Mouse (Mus musculus): ENCODE results near the gene Fat1. TPM values are rescaled to one million over a fixed set of nuclear protein-coding genes. Genes with fewer than 3 reads are reported as not detected.

The Fat1 gene
- total and polyA plus RNA-seq, 2 experiments = 8.9 to 9.6 TPM

DNA sequence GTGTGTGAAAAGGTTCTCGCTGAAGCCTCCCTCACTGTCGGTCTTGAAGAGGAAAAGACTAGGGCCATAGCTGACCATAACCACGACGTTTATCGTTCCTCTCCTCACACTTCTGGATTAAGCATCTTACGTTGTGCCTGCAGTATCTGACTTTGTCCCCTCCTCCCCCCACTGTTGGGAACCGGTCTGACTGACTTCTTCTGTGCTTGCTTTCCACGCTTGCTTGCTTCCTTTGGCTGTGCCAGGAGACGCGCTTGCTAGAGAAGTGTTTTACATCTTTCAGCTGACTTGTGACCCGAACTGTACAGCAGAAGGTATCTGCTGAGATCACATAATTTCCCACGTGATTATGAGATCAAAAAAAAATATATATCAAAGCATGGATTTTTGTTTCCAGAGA lies 76.5 kb downstream of the Fat1 start:
- H3K9ac ChIP-seq (ENCODE audit: low read depth, low read length) = no peak overlapping the region
- H3K79me2 ChIP-seq (ENCODE audit: control insufficient read depth, insufficient read depth, low read length) = no peaks in the 10 kb centered on the region
- WGBS = 96% methylated on average over 12 of the region's 12 CpGs
- no peak for DNase-seq (ENCODE audit: extremely low read depth, low read depth, low spot score)
- H3K4me3 ChIP-seq (ENCODE audit: insufficient read depth, low read depth, low read length) = no peak overlapping the region
- H3K36me3 ChIP-seq (ENCODE audit: control insufficient read depth, insufficient read depth, low read length) = peaks cover 60% of the 10 kb centered on the region
- H3K27ac ChIP-seq (replicated peaks; ENCODE audit: insufficient read depth, low read depth, low read length) = no peak overlapping the region
- H3K4me1 ChIP-seq (ENCODE audit: control insufficient read depth, insufficient read depth, low read length) = no peaks in the 10 kb centered on the region
- H3K27me3 ChIP-seq (ENCODE audit: control insufficient read depth, insufficient read depth, low read length) = no peaks in the 10 kb centered on the region
- TF ChIP-seq CTCF (IDR thresholded peaks at IDR 0.05; ENCODE audit: low read depth, low read length) = no peak
- TF ChIP-seq POLR2A (IDR thresholded peaks at IDR 0.05; ENCODE audit: extremely low read depth, insufficient read depth, low read length) = no peak

DNA sequence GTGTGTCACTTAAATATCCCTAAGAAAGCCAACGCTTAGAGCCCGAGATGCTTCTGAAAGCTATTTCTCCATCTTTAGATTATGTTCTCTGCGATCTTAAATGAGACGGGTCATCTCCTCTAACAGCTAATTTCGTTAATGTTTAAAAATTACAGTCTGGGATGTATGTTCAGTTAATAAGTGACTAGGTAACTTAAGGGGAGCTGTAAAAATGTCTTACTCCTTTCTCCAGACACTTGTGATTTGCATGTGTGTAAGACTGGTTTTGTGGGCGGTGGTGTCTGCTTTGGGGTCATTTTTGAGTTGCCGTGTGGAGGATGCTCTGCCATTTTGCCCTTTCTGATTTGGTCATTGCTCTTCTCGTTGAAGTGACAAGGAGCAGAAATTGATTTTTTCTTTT lies 78.6 kb downstream of the Fat1 start:
- no peak for DNase-seq (ENCODE audit: extremely low read depth, low read depth, low spot score)
- Histone ChIP-seq H3K27ac (replicated peaks; ENCODE audit: insufficient read depth, low read depth, low read length) (no peak overlapping the region), H3K79me2 (ENCODE audit: control insufficient read depth, insufficient read depth, low read length) (no peaks in the 10 kb centered on the region), H3K4me1 (ENCODE audit: control insufficient read depth, insufficient read depth, low read length) (no peaks in the 10 kb centered on the region), H3K9ac (ENCODE audit: low read depth, low read length) (no peak overlapping the region), H3K27me3 (ENCODE audit: control insufficient read depth, insufficient read depth, low read length) (no peaks in the 10 kb centered on the region), H3K36me3 (ENCODE audit: control insufficient read depth, insufficient read depth, low read length) (peaks cover 74% of the 10 kb centered on the region), H3K4me3 (ENCODE audit: insufficient read depth, low read depth, low read length) (no peak overlapping the region)
- 94% methylated on average over 8 of the region's 8 CpGs for WGBS
- TF ChIP-seq CTCF (IDR thresholded peaks at IDR 0.05; ENCODE audit: low read depth, low read length) = no peak

DNA sequence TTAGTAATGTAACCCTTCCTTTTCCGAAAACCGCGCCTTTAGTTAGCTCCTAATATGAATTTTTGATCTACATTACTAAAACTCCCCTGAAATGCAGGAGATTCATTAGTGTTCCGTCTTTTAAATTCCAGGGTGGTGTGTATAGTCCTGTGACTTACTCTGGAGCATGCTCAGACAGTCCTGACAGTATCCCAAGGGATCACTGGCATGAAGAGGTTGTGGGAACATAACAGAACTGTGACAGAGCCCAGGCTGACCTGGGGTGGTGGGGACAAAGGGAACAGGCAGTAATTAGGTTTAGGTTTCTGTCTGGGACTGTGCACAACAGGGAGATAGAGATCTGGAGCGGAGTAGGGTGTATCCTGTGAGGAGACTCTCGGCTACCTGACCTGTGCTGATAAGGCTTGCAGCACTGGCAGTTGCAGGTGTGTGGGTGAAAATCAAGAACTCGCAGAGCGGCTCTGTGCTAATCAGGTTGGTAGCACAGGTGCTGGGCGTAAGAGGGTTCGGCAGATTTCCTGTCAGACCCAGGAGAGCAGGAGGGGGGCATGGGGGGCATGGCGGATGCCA lies 79.3 kb downstream of the Fat1 start:
- peaks cover 73% of the 10 kb centered on the region for H3K36me3 ChIP-seq (ENCODE audit: control insufficient read depth, insufficient read depth, low read length)
- no peaks in the 10 kb centered on the region for H3K79me2 ChIP-seq (ENCODE audit: control insufficient read depth, insufficient read depth, low read length)
- H3K4me1 ChIP-seq (ENCODE audit: control insufficient read depth, insufficient read depth, low read length) = no peaks in the 10 kb centered on the region
- H3K9ac ChIP-seq (ENCODE audit: low read depth, low read length) = no peak overlapping the region
- WGBS = 96% methylated on average over 11 of the region's 11 CpGs
- no peak for DNase-seq (ENCODE audit: extremely low read depth, low read depth, low spot score)
- no peaks in the 10 kb centered on the region for H3K27me3 ChIP-seq (ENCODE audit: control insufficient read depth, insufficient read depth, low read length)
- no peak overlapping the region for H3K27ac ChIP-seq (replicated peaks; ENCODE audit: insufficient read depth, low read depth, low read length)
- no peak overlapping the region for H3K4me3 ChIP-seq (ENCODE audit: insufficient read depth, low read depth, low read length)
- no peak for TF ChIP-seq CTCF (IDR thresholded peaks at IDR 0.05; ENCODE audit: low read depth, low read length)
- TF ChIP-seq POLR2A (IDR thresholded peaks at IDR 0.05; ENCODE audit: extremely low read depth, insufficient read depth, low read length) = no peak

DNA sequence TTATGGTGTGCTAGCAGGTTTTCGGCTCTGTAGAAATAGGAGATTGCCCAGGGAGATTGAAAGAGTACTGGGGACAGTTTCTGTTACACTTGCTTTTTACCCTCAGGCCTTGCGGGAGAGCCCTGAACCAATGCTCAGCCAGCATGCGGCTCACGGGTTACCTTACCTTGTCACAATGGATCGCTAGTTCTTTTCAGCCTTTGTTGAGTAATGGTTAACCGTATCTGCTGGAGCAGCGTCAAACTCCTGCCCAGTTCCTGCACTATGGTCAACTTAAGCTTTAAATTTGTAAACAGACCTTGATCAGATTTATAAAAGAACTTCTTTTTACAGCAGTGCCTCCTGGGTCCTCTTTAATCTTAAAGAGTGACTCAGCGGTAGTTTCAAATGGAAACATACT lies 80.6 kb downstream of the Fat1 start:
- H3K27me3 ChIP-seq (ENCODE audit: control insufficient read depth, insufficient read depth, low read length) = no peaks in the 10 kb centered on the region
- H3K79me2 ChIP-seq (ENCODE audit: control insufficient read depth, insufficient read depth, low read length) = no peaks in the 10 kb centered on the region
- 85% methylated on average over 8 of the region's 8 CpGs for WGBS
- no peak overlapping the region for H3K9ac ChIP-seq (ENCODE audit: low read depth, low read length)
- no peak overlapping the region for H3K4me3 ChIP-seq (ENCODE audit: insufficient read depth, low read depth, low read length)
- H3K27ac ChIP-seq (replicated peaks; ENCODE audit: insufficient read depth, low read depth, low read length) = no peak overlapping the region
- peaks cover 73% of the 10 kb centered on the region for H3K36me3 ChIP-seq (ENCODE audit: control insufficient read depth, insufficient read depth, low read length)
- H3K4me1 ChIP-seq (ENCODE audit: control insufficient read depth, insufficient read depth, low read length) = no peaks in the 10 kb centered on the region
- no peak for DNase-seq (ENCODE audit: extremely low read depth, low read depth, low spot score)
- no peak for TF ChIP-seq POLR2A (IDR thresholded peaks at IDR 0.05; ENCODE audit: extremely low read depth, insufficient read depth, low read length)
- no peak for TF ChIP-seq CTCF (IDR thresholded peaks at IDR 0.05; ENCODE audit: low read depth, low read length)

DNA sequence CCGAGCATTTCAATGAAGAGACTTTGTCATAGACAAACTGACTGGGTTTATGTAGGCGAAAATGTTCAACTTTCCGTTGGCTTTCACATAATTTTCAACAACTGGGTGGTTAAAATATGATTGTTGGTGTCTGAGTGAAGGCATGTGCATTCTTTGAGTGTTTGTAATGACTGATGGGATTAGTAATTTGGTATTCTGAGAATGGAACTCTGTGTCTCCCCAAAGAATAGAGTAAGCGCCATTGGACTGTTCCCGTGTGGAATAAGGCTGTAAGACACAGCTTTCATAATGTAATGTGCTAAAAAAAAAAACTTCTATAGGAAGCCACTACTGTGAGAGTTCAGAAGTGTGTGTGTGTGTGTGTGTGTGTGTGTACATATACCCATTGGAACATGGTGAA lies 84.0 kb downstream of the Fat1 start:
- DNase-seq (ENCODE audit: extremely low read depth, low read depth, low spot score) = no peak
- Histone ChIP-seq H3K9ac (ENCODE audit: low read depth, low read length) (no peak overlapping the region), H3K4me1 (ENCODE audit: control insufficient read depth, insufficient read depth, low read length) (no peaks in the 10 kb centered on the region), H3K4me3 (ENCODE audit: insufficient read depth, low read depth, low read length) (no peak overlapping the region), H3K27ac (replicated peaks; ENCODE audit: insufficient read depth, low read depth, low read length) (no peak overlapping the region), H3K36me3 (ENCODE audit: control insufficient read depth, insufficient read depth, low read length) (peaks cover 75% of the 10 kb centered on the region), H3K27me3 (ENCODE audit: control insufficient read depth, insufficient read depth, low read length) (no peaks in the 10 kb centered on the region), H3K79me2 (ENCODE audit: control insufficient read depth, insufficient read depth, low read length) (no peaks in the 10 kb centered on the region)
- no peak for TF ChIP-seq CTCF (IDR thresholded peaks at IDR 0.05; ENCODE audit: low read depth, low read length)
- 95% methylated on average over 5 of the region's 5 CpGs for WGBS

DNA sequence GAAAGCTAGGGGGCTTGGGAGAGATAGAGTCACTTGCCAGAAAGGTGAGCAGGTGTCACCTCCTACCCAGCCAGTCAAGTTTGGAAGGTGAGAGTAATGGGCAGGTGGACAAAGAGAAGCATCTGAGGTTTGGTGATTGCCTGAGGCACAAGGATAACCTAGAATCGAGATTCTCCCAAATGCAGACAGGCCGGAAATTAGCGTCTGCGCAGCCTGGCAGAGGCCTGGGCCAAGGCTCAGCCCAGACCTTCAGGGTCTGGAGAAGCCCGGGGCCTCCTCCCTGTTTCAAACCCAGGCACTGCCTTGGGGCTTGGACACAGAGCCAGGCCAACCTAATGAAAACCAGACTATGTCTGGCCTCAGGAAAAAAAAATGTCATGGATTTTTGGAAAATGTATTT lies 85.9 kb downstream of the Fat1 start:
- DNase-seq (ENCODE audit: extremely low read depth, low read depth, low spot score) = no peak
- Histone ChIP-seq H3K36me3 (ENCODE audit: control insufficient read depth, insufficient read depth, low read length) (peaks cover 81% of the 10 kb centered on the region), H3K4me3 (ENCODE audit: insufficient read depth, low read depth, low read length) (no peak overlapping the region), H3K27ac (replicated peaks; ENCODE audit: insufficient read depth, low read depth, low read length) (no peak overlapping the region), H3K4me1 (ENCODE audit: control insufficient read depth, insufficient read depth, low read length) (no peaks in the 10 kb centered on the region), H3K79me2 (ENCODE audit: control insufficient read depth, insufficient read depth, low read length) (no peaks in the 10 kb centered on the region), H3K9ac (ENCODE audit: low read depth, low read length) (no peak overlapping the region), H3K27me3 (ENCODE audit: control insufficient read depth, insufficient read depth, low read length) (no peaks in the 10 kb centered on the region)
- 93% methylated on average over 5 of the region's 5 CpGs for WGBS
- no peak for TF ChIP-seq CTCF (IDR thresholded peaks at IDR 0.05; ENCODE audit: low read depth, low read length)
- no peak for TF ChIP-seq POLR2A (IDR thresholded peaks at IDR 0.05; ENCODE audit: extremely low read depth, insufficient read depth, low read length)

Measured in liver, adult 2 months (tissue).